19 mouse cellular contexts compared by ENCODE assay signal in genomic region chr16:22100067-22100466, GRCm38 (mm10).
DNase-seq lines count a peak whose midpoint lies in the region; TF ChIP-seq lines count a peak whose summit lies in the region.
"Had no signal": no experiment of that assay in that cellular context is flagged by ENCODE, and none has a peak within 500 bp of the region (broad histone marks: within the 10 kb centered on the region; RNA-seq: fewer than 3 reads in every experiment).

No protein-coding gene starts in this region.

- H3K27ac ChIP-seq in gastrocnemius, adult 2 months = no peak overlapping the region
- no peak overlapping the region for H3K27ac ChIP-seq in layer of hippocampus, adult 2 months
- H3K27ac ChIP-seq: forebrain, embryonic 12.5 days; hindbrain, embryonic 12.5 days; limb, embryonic 10.5 days; liver, embryonic 13.5 days; midbrain, embryonic 10.5 days; neural tube, embryonic 15.5 days had no signal

- no peak overlapping the region for H3K4me3 ChIP-seq in gastrocnemius, adult 2 months
- H3K4me3 ChIP-seq in layer of hippocampus, adult 2 months = no peak overlapping the region
- H3K4me3 ChIP-seq: forebrain, embryonic 12.5 days; hindbrain, embryonic 12.5 days; limb, embryonic 10.5 days; liver, embryonic 13.5 days; midbrain, embryonic 10.5 days; neural tube, embryonic 15.5 days had no signal

- DNase-seq in gastrocnemius, adult 2 months = no peak
- no peak for DNase-seq in gastrocnemius, postnatal 10 days
- DNase-seq in layer of hippocampus, adult 2 months (ENCODE audit: low spot score in 2 of 2) = no peak
- DNase-seq in layer of hippocampus, postnatal 36 days = no peak
- DNase-seq in 3T3-L1 (ENCODE audit: low read depth, low spot score) (peak; percentile 51), adipocyte (ENCODE audit: low spot score) (peak; percentile 23)
- no peak for DNase-seq in right cerebral cortex, postnatal 25 days
- DNase-seq in heart, adult 18-20 months = no peak
- DNase-seq: cerebellum, adult 11-12 months; cerebellum, postnatal 25 days; kidney, adult 2 months; liver, embryonic 13.5 days; lung, postnatal 36 days; thymus, adult 18-20 months had no signal

- TF ChIP-seq CTCF in gastrocnemius, adult 2 months (IDR thresholded peaks at IDR 0.05) = peak; percentile 35; the same call in 1 of the 2 replicates
- peak; percentile 51 for TF ChIP-seq CTCF in layer of hippocampus, adult 2 months (conservative IDR thresholded peaks at IDR 0.05)

- intact Hi-C loops in gastrocnemius, adult 2 months (cut with DNase I) = loop anchor here (10.0 kb wide), 2 partner anchors 155 to 445 kb away; no protein-coding TSS in a partner anchor

Comparison
In these comparisons a context has a peak if more than half of its experiments do, and no peak if none do; other contexts are left out.
1. DNase-seq: peak in 3T3-L1 (single experiment) and adipocyte (single experiment); none in gastrocnemius, adult 2 months (single experiment), gastrocnemius, postnatal 10 days (single experiment), layer of hippocampus, adult 2 months (0 of 2), layer of hippocampus, postnatal 36 days (0 of 2), right cerebral cortex, postnatal 25 days (single experiment) and heart, adult 18-20 months (0 of 2).